Mouse (Mus musculus) C2C12 (cell line): ENCODE results near the gene Lnp1. TPM values are rescaled to one million over a fixed set of nuclear protein-coding genes. Genes with fewer than 3 reads are reported as not detected.
"Not testable (repeated sequence)": the region's sequence is repeated elsewhere in the genome, so short reads cannot be mapped to it uniquely, and the experiment has no call there.

Experiments
- H3K27me3 ChIP-seq: one replicate; pipeline ENCODE4 v1.6.1; 2011; ENCODE audit not compliant: control insufficient read depth, insufficient read depth, insufficient read length
- H3K36me3 ChIP-seq: one replicate; pipeline ENCODE4 v1.6.1; 2011; ENCODE audit not compliant: control insufficient read depth, insufficient read depth
- H3K4me3 ChIP-seq: one replicate; pipeline ENCODE4 v1.5.1; 2011; ENCODE audit warnings: mild to moderate bottlenecking, control low read depth; ENCODE audit not compliant: poor library complexity, insufficient read depth, severe bottlenecking
- H3K79me2 ChIP-seq: one replicate; pipeline ENCODE4 v1.6.1; 2011; ENCODE audit not compliant: control insufficient read depth, insufficient read depth
- H3K79me3 ChIP-seq: one replicate; pipeline ENCODE4 v1.6.1; 2011; ENCODE audit warnings: low read depth, control low read depth
- H3ac ChIP-seq: one replicate; pipeline ENCODE3; 2011; ENCODE audit warnings: low read depth; ENCODE audit not compliant: control insufficient read depth, insufficient read length
- CEBPB ChIP-seq: IDR thresholded peaks from one replicate; pipeline ENCODE4 v1.6.1; 2011; ENCODE audit warnings: low read depth, mild to moderate bottlenecking, control low read depth, moderate library complexity
- CTCF ChIP-seq: IDR thresholded peaks from one replicate; pipeline ENCODE4 v1.5.1; 2011; ENCODE audit not compliant: control insufficient read depth, insufficient read depth, insufficient read length
- FOSL1 ChIP-seq: IDR thresholded peaks from one replicate; pipeline ENCODE4 v1.8.0; 2011; ENCODE audit warnings: mild to moderate bottlenecking, low read length; ENCODE audit not compliant: poor library complexity, insufficient read depth, severe bottlenecking
- MAX ChIP-seq: IDR thresholded peaks from one replicate; pipeline ENCODE4 v1.6.1; 2011; ENCODE audit warnings: mild to moderate bottlenecking, control low read depth
- MYOD1 ChIP-seq: IDR thresholded peaks from one replicate; pipeline ENCODE4 v1.6.1; 2011; ENCODE audit warnings: low read depth; ENCODE audit not compliant: control insufficient read depth, insufficient read length
- MYOG ChIP-seq: IDR thresholded peaks from one replicate; pipeline ENCODE4 v1.6.1; 2011; ENCODE audit not compliant: control insufficient read depth, insufficient read length; ENCODE audit errors: extremely low read depth
- USF1 ChIP-seq: IDR thresholded peaks from one replicate; pipeline ENCODE4 v1.6.1; 2011; ENCODE audit warnings: low read depth, mild to moderate bottlenecking, control low read depth, moderate library complexity
- polyA plus RNA-seq: library from polyadenylated mRNA; unstranded; fragments of >200 nt; fragmentation: generic; extraction: Trizol; gene quantifications from one replicate; pipeline ENCODE4 v1.2.1, GENCODE M21; 2012; ENCODE audit warnings: missing spikeins

The Lnp1 gene
- polyA plus RNA-seq, 1 experiment, result not detected

GRCm38 (mm10) chr16:56917230-56917629 lies 10.6 kb downstream of the Lnp1 start:
- Histone ChIP-seq H3ac (no peak overlapping the region), H3K36me3 (no peaks in the 10 kb centered on the region), H3K27me3 (no peaks in the 10 kb centered on the region), H3K79me2 (no peaks in the 10 kb centered on the region), H3K79me3 (no peaks in the 10 kb centered on the region), H3K4me3 (no peak overlapping the region)
- TF ChIP-seq CEBPB (no peak), FOSL1 (no peak), MYOD1 (no peak), MAX (no peak), CTCF (no peak), USF1 (no peak), MYOG (no peak)

GRCm38 (mm10) chr16:56908986-56909385 lies 18.9 kb downstream of the Lnp1 start:
- Histone ChIP-seq H3K4me3 (no peak overlapping the region), H3K79me2 (no peaks in the 10 kb centered on the region), H3K36me3 (no peaks in the 10 kb centered on the region), H3ac (no peak overlapping the region), H3K27me3 (no peaks in the 10 kb centered on the region), H3K79me3 (no peaks in the 10 kb centered on the region)
- TF ChIP-seq MYOG (no peak), FOSL1 (no peak), MYOD1 (no peak)

GRCm38 (mm10) chr16:56902206-56902605 lies 25.7 kb downstream of the Lnp1 start:
- H3K79me3 ChIP-seq, H3K4me3 ChIP-seq, H3ac ChIP-seq, H3K79me2 ChIP-seq, H3K36me3 ChIP-seq, H3K27me3 ChIP-seq: not testable (repeated sequence)

- Histone ChIP-seq H3K36me3 (no peaks in the 10 kb centered on the region), H3ac (no peak overlapping the region), H3K4me3 (no peak overlapping the region), H3K79me2 (no peaks in the 10 kb centered on the region), H3K27me3 (no peaks in the 10 kb centered on the region), H3K79me3 (no peaks in the 10 kb centered on the region)
- TF ChIP-seq USF1, result no peak
- TF ChIP-seq MYOG, result no peak
- no peak for TF ChIP-seq FOSL1
- no peak for TF ChIP-seq CTCF
- no peak for TF ChIP-seq MYOD1
- TF ChIP-seq MAX, result no peak
- no peak for TF ChIP-seq CEBPB
These were observed 36.3 kb downstream of the Lnp1 start for GRCm38 (mm10) chr16:56891583-56891982.

- no peak for TF ChIP-seq MYOG
- Histone ChIP-seq H3K79me3 (no peaks in the 10 kb centered on the region), H3K4me3 (no peak overlapping the region), H3K79me2 (no peaks in the 10 kb centered on the region), H3K36me3 (no peaks in the 10 kb centered on the region), H3K27me3 (no peaks in the 10 kb centered on the region), H3ac (no peak overlapping the region)
These were observed 41.2 kb downstream of the Lnp1 start for GRCm38 (mm10) chr16:56886616-56887116.

- H3K4me3 ChIP-seq, result no peak within 1 kb of the TSS
- no peaks in the 10 kb centered on the region for H3K27me3 ChIP-seq
- H3K36me3 ChIP-seq, result no peaks in the 10 kb centered on the region
- no peak within 1 kb of the TSS for H3ac ChIP-seq
- no peaks in the 10 kb centered on the region for H3K79me2 ChIP-seq
- no peaks in the 10 kb centered on the region for H3K79me3 ChIP-seq
- TF ChIP-seq CEBPB (no peak), USF1 (no peak), CTCF (no peak), MYOD1 (no peak), FOSL1 (no peak)
These were observed 41.8 kb downstream of the Lnp1 start, which contains the start of gene Tmem45a for GRCm38 (mm10) chr16:56885824-56886615. Gene Tmem45a, minus strand, starts transcription at chr16:56886166.
